Mouse (Mus musculus) erythroblast, embryonic 14.5 days (primary cell): ENCODE data around the gene Dkc1.

Source experiments
- GATA1 ChIP-seq: IDR thresholded peaks from 2 replicates; pipeline ENCODE4 v1.6.1; 2012; ENCODE audit warnings: low read length, inconsistent platforms, mixed read lengths
- TAL1 ChIP-seq: IDR thresholded peaks from 3 replicates; pipeline ENCODE4 v1.6.1; 2012; ENCODE audit warnings: low read length, inconsistent platforms, mixed read lengths

DNA sequence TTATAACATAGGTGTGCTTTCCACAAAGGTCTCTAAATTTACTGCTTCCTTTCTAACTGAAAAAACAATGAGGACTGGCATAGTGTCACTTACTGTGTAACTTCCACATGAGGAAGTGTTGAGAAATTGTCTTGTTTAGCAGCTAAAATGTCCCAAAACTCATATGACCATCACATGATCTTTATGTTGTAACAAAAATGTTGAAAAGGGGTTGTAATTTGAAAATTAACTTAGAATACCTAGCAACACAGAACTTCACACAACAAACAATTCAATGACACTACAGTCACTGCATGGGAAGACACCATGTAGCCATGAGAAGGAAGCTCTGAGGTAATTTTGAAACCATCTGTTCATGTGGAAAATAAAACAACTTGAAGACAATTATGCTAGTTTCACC is 31.2 kb downstream of the Dkc1 start:
- no peak for TF ChIP-seq GATA1
- TF ChIP-seq TAL1: no peak
